Comparison of ENCODE assay signal across 25 mouse cellular contexts in the genomic region with DNA sequence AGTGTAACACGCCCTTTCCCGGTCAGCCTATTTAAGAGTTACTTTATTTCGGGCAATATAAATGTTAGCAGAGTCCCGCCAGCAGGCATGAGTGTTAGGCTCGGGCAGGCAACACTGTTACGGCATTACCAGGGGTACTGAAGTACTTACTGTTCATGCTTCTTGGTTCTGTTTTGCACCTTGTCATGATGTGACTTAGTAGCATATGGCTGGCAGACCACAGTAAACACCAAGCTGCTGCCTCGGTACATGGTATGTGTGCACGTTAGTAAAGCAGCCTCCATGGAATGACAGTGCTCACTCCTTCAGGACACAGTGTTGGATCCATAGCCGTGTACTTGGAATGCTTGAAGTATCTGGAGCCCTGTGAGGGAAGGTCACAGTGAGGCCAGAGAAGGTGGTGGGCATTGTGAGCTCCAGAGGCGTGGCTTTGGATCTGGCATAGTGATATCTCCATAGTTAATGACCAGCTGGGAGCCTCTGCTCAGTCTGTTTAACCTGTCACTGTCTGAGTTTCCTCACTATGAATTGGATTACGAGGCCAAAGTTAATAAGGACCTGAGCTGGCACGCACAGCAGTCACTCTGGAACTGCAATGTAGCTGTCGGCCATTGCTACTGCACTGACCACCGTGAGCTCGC. TPM values are rescaled to one million over a fixed set of nuclear protein-coding genes. Genes with fewer than 3 reads are reported as not detected.
DNase-seq lines count a peak whose midpoint lies in the region; ATAC-seq lines count a peak whose summit lies in the region.
"Had no signal": no experiment of that assay in that cellular context is flagged by ENCODE, and none has a peak within 500 bp of the region (broad histone marks: within the 10 kb centered on the region; RNA-seq: fewer than 3 reads in every experiment).

No protein-coding gene starts in this region.

- no peak overlapping the region for H3K9ac ChIP-seq in forebrain, embryonic 15.5 days (replicated peaks)
- H3K9ac ChIP-seq in kidney, embryonic 14.5 days (ENCODE audit: low read depth, low read length) = no peak overlapping the region
- no peak overlapping the region for H3K9ac ChIP-seq in intestine, embryonic 16.5 days (ENCODE audit: low read depth, low read length)
- H3K9ac ChIP-seq: embryonic facial prominence, embryonic 12.5 days; hindbrain, embryonic 12.5 days; neural tube, embryonic 15.5 days had no signal

- no peak for DNase-seq in forebrain, embryonic 10.5 days (ENCODE audit: extremely low spot score, low spot score)
- peak; percentile 74 for DNase-seq in kidney, adult 11 months
- peak; percentile 63 to 75 for DNase-seq in kidney, postnatal 25 days
- DNase-seq in right cerebral cortex, postnatal 14 days = no peak
- no peak for DNase-seq in embryo, embryonic 11 days
- DNase-seq: cerebellum, adult 8-10 months; gastrocnemius, postnatal 14 days; heart, adult 2 months; heart, postnatal 10 days; left cerebral cortex, postnatal 4 days; lung, adult 18-20 months; lung, postnatal 14 days; thymus, postnatal 36 days had no signal

- H3K4me2 ChIP-seq in forebrain, embryonic 15.5 days (replicated peaks) = no peak overlapping the region
- H3K4me2 ChIP-seq in kidney, embryonic 14.5 days (replicated peaks; ENCODE audit: low read depth, low read length) = no peak overlapping the region
- no peak overlapping the region for H3K4me2 ChIP-seq in intestine, embryonic 16.5 days (ENCODE audit: low read depth, low read length)
- H3K4me2 ChIP-seq: embryonic facial prominence, embryonic 12.5 days; hindbrain, embryonic 12.5 days; liver, embryonic 11.5 days; neural tube, embryonic 15.5 days had no signal

- peak overlapping the region; percentile 58; the same call in 1 of the 2 replicates for H3K27ac ChIP-seq in forebrain, embryonic 15.5 days (replicated peaks)
- no peak overlapping the region for H3K27ac ChIP-seq in forebrain, embryonic 10.5 days
- no peak overlapping the region for H3K27ac ChIP-seq in kidney, embryonic 14.5 days (ENCODE audit: low read depth, low read length)
- no peak overlapping the region for H3K27ac ChIP-seq in intestine, embryonic 16.5 days (ENCODE audit: low read length)
- H3K27ac ChIP-seq: embryonic facial prominence, embryonic 12.5 days; heart, adult 2 months; hindbrain, embryonic 12.5 days; layer of hippocampus, adult 2 months; neural tube, embryonic 15.5 days had no signal

- no peaks in the 10 kb centered on the region for H3K9me3 ChIP-seq in forebrain, embryonic 15.5 days
- H3K9me3 ChIP-seq in forebrain, embryonic 10.5 days = no peaks in the 10 kb centered on the region
- no peaks in the 10 kb centered on the region for H3K9me3 ChIP-seq in kidney, embryonic 14.5 days (ENCODE audit: control insufficient read depth, low read length)
- H3K9me3 ChIP-seq in intestine, embryonic 16.5 days (ENCODE audit: control insufficient read depth, low read length) = no peaks in the 10 kb centered on the region
- H3K9me3 ChIP-seq: embryonic facial prominence, embryonic 12.5 days; G1E; hindbrain, embryonic 12.5 days; neural tube, embryonic 15.5 days had no signal

- H3K4me3 ChIP-seq in forebrain, embryonic 15.5 days = no peak overlapping the region
- H3K4me3 ChIP-seq in forebrain, embryonic 10.5 days = no peak overlapping the region
- no peak overlapping the region for H3K4me3 ChIP-seq in kidney, embryonic 14.5 days (ENCODE audit: low read length)
- H3K4me3 ChIP-seq in intestine, embryonic 16.5 days (ENCODE audit: low read length) = no peak overlapping the region
- H3K4me3 ChIP-seq: embryonic facial prominence, embryonic 12.5 days; erythroblast, embryonic 14.5 days; heart, adult 2 months; hindbrain, embryonic 12.5 days; layer of hippocampus, adult 2 months; neural tube, embryonic 15.5 days had no signal

- H3K27me3 ChIP-seq in forebrain, embryonic 15.5 days = no peaks in the 10 kb centered on the region
- H3K27me3 ChIP-seq in forebrain, embryonic 10.5 days (ENCODE audit: poor library complexity, severe bottlenecking) = no peaks in the 10 kb centered on the region
- no peaks in the 10 kb centered on the region for H3K27me3 ChIP-seq in kidney, embryonic 14.5 days (ENCODE audit: control insufficient read depth, insufficient read depth, low read length)
- H3K27me3 ChIP-seq in intestine, embryonic 16.5 days (replicated peaks; ENCODE audit: control insufficient read depth, insufficient read depth, low read length) = no peaks in the 10 kb centered on the region
- H3K27me3 ChIP-seq: embryonic facial prominence, embryonic 12.5 days; hindbrain, embryonic 12.5 days; neural tube, embryonic 15.5 days had no signal

- H3K36me3 ChIP-seq in forebrain, embryonic 15.5 days = no peaks in the 10 kb centered on the region
- peaks cover 2% of the 10 kb centered on the region; the same call in 1 of the 2 replicates for H3K36me3 ChIP-seq in forebrain, embryonic 10.5 days (replicated peaks)
- H3K36me3 ChIP-seq in kidney, embryonic 14.5 days (ENCODE audit: control insufficient read depth, insufficient read depth, low read length) = no peaks in the 10 kb centered on the region
- H3K36me3 ChIP-seq in intestine, embryonic 16.5 days (ENCODE audit: control insufficient read depth, insufficient read depth, low read length) = no peaks in the 10 kb centered on the region
- H3K36me3 ChIP-seq: hindbrain, embryonic 12.5 days; neural tube, embryonic 15.5 days had no signal

- peak; percentile 75 for ATAC-seq in forebrain, embryonic 15.5 days (replicated peaks)
- no peak for ATAC-seq in kidney, embryonic 14.5 days (ENCODE audit: low FRiP score, low TSS enrichment)
- 0 out of 2 replicates have a peak, but pooled peaks have one; percentile 47 for ATAC-seq in intestine, embryonic 16.5 days
- ATAC-seq: inflammation-experienced regulatory T-cells, adult 6 months; midbrain, embryonic 16.5 days had no signal

- WGBS in forebrain, embryonic 15.5 days = 62% methylated on average over 15 of the region's 15 CpGs
- WGBS in forebrain, embryonic 10.5 days = 89% methylated on average over 15 of the region's 15 CpGs
- WGBS in kidney, embryonic 14.5 days = 77% methylated on average over 15 of the region's 15 CpGs
- 65% methylated on average over 15 of the region's 15 CpGs for WGBS in intestine, embryonic 16.5 days

- H3K4me1 ChIP-seq in forebrain, embryonic 15.5 days = peaks cover 51% of the 10 kb centered on the region
- H3K4me1 ChIP-seq in forebrain, embryonic 10.5 days = peaks cover 44% of the 10 kb centered on the region
- peaks cover 15% of the 10 kb centered on the region for H3K4me1 ChIP-seq in kidney, embryonic 14.5 days (ENCODE audit: control insufficient read depth, insufficient read depth, low read length)
- peaks cover 19% of the 10 kb centered on the region for H3K4me1 ChIP-seq in intestine, embryonic 16.5 days (ENCODE audit: control insufficient read depth, insufficient read depth, low read length)

RNA-seq across cellular contexts. Expression of a gene that starts 36.1 kb away (rescaled TPM):
- polyA plus RNA-seq in forebrain, embryonic 15.5 days (2015; fragmentation: Nextera tagmentation; extraction: Ambion mirVana) = 23.7 and 23.9 TPM in 2 replicates
- 10.5 and 11.2 TPM in 2 replicates for polyA plus RNA-seq in forebrain, embryonic 10.5 days (2016; fragmentation: Nextera tagmentation; extraction: Ambion mirVana)
- polyA plus RNA-seq in kidney, embryonic 14.5 days (2014; fragmentation: Nextera tagmentation; extraction: Ambion mirVana) = 9.7 and 12.1 TPM in 2 replicates
- 6.4 and 6.6 TPM in 2 replicates for polyA plus RNA-seq in intestine, embryonic 16.5 days (2015; fragmentation: Nextera tagmentation; extraction: Ambion mirVana)

Comparison
In these comparisons a context has a peak if more than half of its experiments do, and no peak if none do; other contexts are left out.
1. DNase-seq: peak in kidney, adult 11 months (single experiment) and kidney, postnatal 25 days (2 of 2); none in forebrain, embryonic 10.5 days (single experiment), right cerebral cortex, postnatal 14 days (single experiment) and embryo, embryonic 11 days (single experiment).